Mouse (Mus musculus) megakaryocyte, embryonic 14.5 days (primary cell): Measurements from ENCODE around the gene Hjurp. TPM values are rescaled to one million over a fixed set of nuclear protein-coding genes. Genes with fewer than 3 reads are reported as not detected.

Experiments used
- H3K27me3 ChIP-seq: replicated peaks from 2 replicates; pipeline ENCODE3; 2012; ENCODE audit warnings: inconsistent platforms
- H3K36me3 ChIP-seq: replicated peaks from 2 replicates; pipeline ENCODE3; 2012; ENCODE audit warnings: low read length, inconsistent platforms, mixed read lengths
- H3K4me1 ChIP-seq: 2 replicates; pipeline ENCODE4 v1.6.1; 2012; ENCODE audit warnings: inconsistent platforms
- H3K4me3 ChIP-seq: replicated peaks from 2 replicates; pipeline ENCODE3; 2012; ENCODE audit warnings: moderate library complexity, mild to moderate bottlenecking, inconsistent platforms
- H3K9me3 ChIP-seq: 2 replicates; pipeline ENCODE4 v1.6.1; 2012; ENCODE audit warnings: inconsistent platforms
- FLI1 ChIP-seq: IDR thresholded peaks from 2 replicates; pipeline ENCODE4 v1.6.1; 2012; ENCODE audit warnings: low read length, inconsistent platforms, mixed read lengths
- GATA1 ChIP-seq: IDR thresholded peaks from 3 replicates; pipeline ENCODE4 v1.6.1; 2012; ENCODE audit warnings: mixed read lengths, low read length, inconsistent platforms, borderline replicate concordance
- polyA plus RNA-seq: library from polyadenylated mRNA; stranded (reverse); fragments of >175 nt; gene quantifications from 2 replicates; pipeline ENCODE4 v1.2.3, GENCODE M21; 2012; ENCODE audit warnings: low replicate concordance; ENCODE audit not compliant: insufficient read depth

Gene Hjurp
- polyA plus RNA-seq, 1 experiment = 2.4 TPM

GRCm38 (mm10) chr1:88274371-88275077 lies 2.9 kb downstream of the Hjurp start:
- peak overlapping the region; percentile 16 for H3K4me3 ChIP-seq
- H3K36me3 ChIP-seq = peaks cover 61% of the 10 kb centered on the region
- H3K9me3 ChIP-seq = peaks cover 7% of the 10 kb centered on the region; the same call in 1 of the 2 replicates
- no peaks in the 10 kb centered on the region for H3K27me3 ChIP-seq
- H3K4me1 ChIP-seq = peaks cover 61% of the 10 kb centered on the region
- TF ChIP-seq FLI1 (no peak), GATA1 (no peak)

DNA sequence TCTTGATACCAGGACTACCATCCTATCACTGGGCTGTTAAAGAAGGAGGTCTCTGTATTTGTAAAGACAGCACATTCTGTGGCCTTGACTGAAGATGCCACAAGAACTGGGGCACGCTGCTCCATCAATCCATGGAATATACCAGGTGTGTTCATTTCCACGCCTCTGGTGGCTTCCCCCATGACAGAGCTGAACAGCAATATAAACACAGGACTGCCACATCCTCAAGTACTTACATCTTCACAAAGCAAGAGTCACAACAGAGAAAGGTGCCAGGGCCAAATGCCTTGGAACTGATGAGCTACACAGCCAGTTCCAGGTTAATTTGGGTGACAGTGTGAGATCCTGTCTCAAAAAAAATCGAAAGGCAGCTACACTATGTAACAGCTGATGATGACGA lies 3.6 kb downstream of the Hjurp start:
- H3K4me3 ChIP-seq = no peak overlapping the region
- H3K27me3 ChIP-seq = no peaks in the 10 kb centered on the region
- TF ChIP-seq GATA1 (no peak), FLI1 (no peak)
- H3K4me1 ChIP-seq = peaks cover 54% of the 10 kb centered on the region
- peaks cover 7% of the 10 kb centered on the region; the same call in 1 of the 2 replicates for H3K9me3 ChIP-seq
- peaks cover 68% of the 10 kb centered on the region for H3K36me3 ChIP-seq

- H3K4me1 ChIP-seq = peaks cover 50% of the 10 kb centered on the region
- H3K4me3 ChIP-seq = no peak overlapping the region
- H3K36me3 ChIP-seq = peaks cover 73% of the 10 kb centered on the region
- H3K27me3 ChIP-seq = no peaks in the 10 kb centered on the region
- TF ChIP-seq GATA1 = no peak
- H3K9me3 ChIP-seq = peaks cover 7% of the 10 kb centered on the region; the same call in 1 of the 2 replicates
These were observed 4.1 kb downstream of the Hjurp start for GRCm38 (mm10) chr1:88273326-88273725.

DNA sequence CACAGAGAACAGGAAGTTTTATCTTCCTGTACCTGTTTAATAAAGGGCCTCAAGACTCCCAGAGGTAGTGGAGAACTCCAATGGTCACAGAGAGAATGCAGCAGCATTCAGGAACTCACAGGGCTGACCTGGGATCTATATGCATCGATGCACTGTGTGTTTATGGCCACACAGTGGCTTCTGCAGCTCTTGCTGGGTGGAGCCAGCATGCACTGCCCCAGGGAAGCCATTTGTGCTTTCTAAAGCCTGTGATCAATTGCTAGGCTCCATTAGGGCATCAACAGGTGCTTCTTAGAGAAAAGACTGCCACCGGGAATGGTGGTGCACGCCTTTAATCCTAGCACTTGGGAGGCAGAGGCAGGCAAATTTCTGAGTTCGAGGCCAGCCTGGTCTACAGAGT lies 4.6 kb downstream of the Hjurp start:
- Histone ChIP-seq H3K9me3 (peaks cover 7% of the 10 kb centered on the region; the same call in 1 of the 2 replicates), H3K4me1 (peaks cover 46% of the 10 kb centered on the region), H3K36me3 (peaks cover 78% of the 10 kb centered on the region), H3K27me3 (no peaks in the 10 kb centered on the region), H3K4me3 (no peak overlapping the region)
- no peak for TF ChIP-seq GATA1
- no peak for TF ChIP-seq FLI1

- H3K4me1 ChIP-seq = peaks cover 20% of the 10 kb centered on the region
- TF ChIP-seq FLI1 = no peak
- TF ChIP-seq GATA1 = no peak
- H3K4me3 ChIP-seq = no peak overlapping the region
- no peaks in the 10 kb centered on the region for H3K27me3 ChIP-seq
- peaks cover 96% of the 10 kb centered on the region for H3K36me3 ChIP-seq
- peaks cover 7% of the 10 kb centered on the region; the same call in 1 of the 2 replicates for H3K9me3 ChIP-seq
These were observed 7.7 kb downstream of the Hjurp start for GRCm38 (mm10) chr1:88269539-88270309.

DNA sequence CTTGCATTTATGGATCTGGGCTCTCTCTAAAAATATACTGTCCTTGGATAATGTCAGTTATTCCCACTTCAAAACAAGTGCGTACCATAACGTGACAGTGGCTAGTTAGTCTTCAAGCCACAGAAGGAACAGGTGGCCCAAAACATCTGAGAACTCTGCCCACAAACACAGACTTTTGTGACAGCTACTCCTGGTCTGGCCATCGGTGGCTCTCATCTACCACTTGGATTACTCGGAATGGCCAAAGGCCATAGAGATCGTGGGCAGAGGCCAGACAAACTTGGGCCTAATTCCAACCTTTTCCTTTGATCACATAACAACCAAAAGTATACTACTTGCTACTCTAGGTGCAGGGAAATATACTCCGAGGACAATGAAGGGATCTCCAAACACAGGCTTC lies 9.4 kb downstream of the Hjurp start:
- Histone ChIP-seq H3K9me3 (peaks cover 7% of the 10 kb centered on the region; the same call in 1 of the 2 replicates), H3K36me3 (peaks cover 96% of the 10 kb centered on the region), H3K4me1 (peaks cover 4% of the 10 kb centered on the region), H3K4me3 (no peak overlapping the region), H3K27me3 (no peaks in the 10 kb centered on the region)
- TF ChIP-seq GATA1 (no peak), FLI1 (no peak)

GRCm38 (mm10) chr1:88267489-88267888 lies 9.9 kb downstream of the Hjurp start:
- no peak for TF ChIP-seq GATA1
- TF ChIP-seq FLI1 = no peak
- peaks cover 7% of the 10 kb centered on the region; the same call in 1 of the 2 replicates for H3K9me3 ChIP-seq
- H3K4me3 ChIP-seq = no peak overlapping the region
- H3K4me1 ChIP-seq = peaks cover 2% of the 10 kb centered on the region
- H3K36me3 ChIP-seq = peaks cover 96% of the 10 kb centered on the region
- no peaks in the 10 kb centered on the region for H3K27me3 ChIP-seq

- Histone ChIP-seq H3K4me3 (no peak overlapping the region), H3K4me1 (peaks cover 15% of the 10 kb centered on the region), H3K9me3 (no peaks in the 10 kb centered on the region; the same call in 1 of the 2 replicates), H3K27me3 (no peaks in the 10 kb centered on the region), H3K36me3 (peaks cover 96% of the 10 kb centered on the region)
- no peak for TF ChIP-seq FLI1
- no peak for TF ChIP-seq GATA1
These were observed 11.3 kb downstream of the Hjurp start for GRCm38 (mm10) chr1:88266123-88266522.

- peaks cover 22% of the 10 kb centered on the region for H3K4me1 ChIP-seq
- H3K36me3 ChIP-seq = peaks cover 100% of the 10 kb centered on the region
- TF ChIP-seq GATA1 (no peak), FLI1 (no peak)
- H3K9me3 ChIP-seq = no peaks in the 10 kb centered on the region
- H3K27me3 ChIP-seq = no peaks in the 10 kb centered on the region
- no peak overlapping the region for H3K4me3 ChIP-seq
These were observed 12.6 kb downstream of the Hjurp start for GRCm38 (mm10) chr1:88264869-88265240.

- peaks cover 100% of the 10 kb centered on the region for H3K36me3 ChIP-seq
- no peaks in the 10 kb centered on the region for H3K27me3 ChIP-seq
- peaks cover 27% of the 10 kb centered on the region for H3K4me1 ChIP-seq
- no peaks in the 10 kb centered on the region for H3K9me3 ChIP-seq
- H3K4me3 ChIP-seq = no peak overlapping the region
- TF ChIP-seq FLI1 = no peak
- TF ChIP-seq GATA1 = no peak
These were observed 13.1 kb downstream of the Hjurp start for GRCm38 (mm10) chr1:88264237-88264868.
